Mouse (Mus musculus): ENCODE measurements around the gene Gm17332. TPM values are rescaled to one million over a fixed set of nuclear protein-coding genes. Genes with fewer than 3 reads are reported as not detected.
A peak's percentile ranks its signal among the peaks of the same experiment; 100 is the strongest.
"Not testable (repeated sequence)": the region's sequence is repeated elsewhere in the genome, so short reads cannot be mapped to it uniquely, and the experiment has no call there.

Gene Gm17332
- not detected in 2 replicates for polyA plus RNA-seq (2012; rRNA removed)

DNA sequence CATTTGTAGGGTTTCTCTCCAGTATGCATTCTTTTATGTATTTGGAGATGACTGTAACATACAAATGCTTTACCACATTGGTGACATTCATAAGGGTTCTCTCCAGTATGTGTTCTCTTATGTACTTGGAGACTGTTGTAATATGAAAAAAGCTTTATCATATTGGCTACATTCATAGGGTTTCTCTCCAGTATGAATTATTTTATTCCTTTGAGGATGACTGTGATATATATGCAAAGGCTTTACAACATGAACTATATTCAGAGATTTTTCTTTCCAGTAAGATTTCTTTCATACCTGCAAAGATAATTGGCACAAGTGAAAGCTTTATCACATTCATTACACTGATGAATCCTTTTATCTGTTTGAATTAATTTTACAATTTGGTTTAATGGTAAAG is at the start of gene Gm17332:
Gm17332 (minus strand) TSS at position 101 of the 400 bp plus-strand sequence.
- TF ChIP-seq POLR2A (IDR thresholded peaks at IDR 0.05; ENCODE audit: borderline replicate concordance, extremely low read depth, insufficient read depth, insufficient read length, poor library complexity, severe bottlenecking): no peak
- DNase-seq (ENCODE audit: low read depth): no peak

DNA sequence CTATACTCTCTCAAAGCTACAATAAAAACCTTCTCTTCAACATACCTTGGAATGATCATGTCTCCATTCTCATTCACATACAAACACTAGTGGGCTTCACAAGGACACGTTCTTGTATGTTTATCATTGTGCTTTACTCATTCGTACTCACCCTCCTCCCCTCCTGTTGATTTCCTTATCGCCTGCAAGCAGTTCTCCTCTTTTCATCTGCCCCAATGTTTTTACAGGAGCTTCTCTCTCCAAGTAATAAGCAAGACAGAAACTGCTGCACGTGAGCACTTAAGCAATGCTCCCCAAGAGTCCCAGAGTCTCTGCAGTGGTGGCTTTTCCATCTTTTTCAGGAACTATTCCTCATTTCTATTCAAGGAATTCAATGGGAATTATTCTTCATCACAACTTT is 47.7 kb upstream of the Gm17332 start:
- no peak for TF ChIP-seq CTCF (IDR thresholded peaks at IDR 0.05; ENCODE audit: borderline replicate concordance, extremely low read depth, insufficient read depth, insufficient read length)
- TF ChIP-seq POLR2A (IDR thresholded peaks at IDR 0.05; ENCODE audit: borderline replicate concordance, extremely low read depth, insufficient read depth, insufficient read length, poor library complexity, severe bottlenecking): no peak
- DNase-seq (ENCODE audit: low read depth): no peak

DNA sequence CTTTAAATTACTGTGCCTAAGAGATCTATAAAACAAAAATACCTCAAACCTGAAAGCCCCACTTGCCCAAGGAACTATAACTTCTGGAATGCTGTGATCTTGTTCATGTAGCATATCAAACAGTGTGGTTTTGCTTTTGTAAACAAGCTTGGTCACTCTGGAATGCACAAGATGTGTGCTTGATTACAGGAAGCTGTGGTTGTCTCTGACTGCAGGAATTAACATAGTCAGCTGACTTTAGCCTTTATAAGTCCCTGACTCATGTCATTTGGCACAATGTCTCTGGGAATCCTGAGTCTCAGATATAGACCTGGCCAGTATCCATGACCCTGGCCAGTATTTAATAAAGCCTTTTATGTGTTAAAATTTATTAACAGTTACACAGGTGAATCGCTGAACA is 43.1 kb upstream of the Gm17332 start:
- TF ChIP-seq POLR2A (IDR thresholded peaks at IDR 0.05; ENCODE audit: borderline replicate concordance, extremely low read depth, insufficient read depth, insufficient read length, poor library complexity, severe bottlenecking) (no peak), CTCF (IDR thresholded peaks at IDR 0.05; ENCODE audit: borderline replicate concordance, extremely low read depth, insufficient read depth, insufficient read length) (no peak)
- DNase-seq (ENCODE audit: low read depth): no peak

DNA sequence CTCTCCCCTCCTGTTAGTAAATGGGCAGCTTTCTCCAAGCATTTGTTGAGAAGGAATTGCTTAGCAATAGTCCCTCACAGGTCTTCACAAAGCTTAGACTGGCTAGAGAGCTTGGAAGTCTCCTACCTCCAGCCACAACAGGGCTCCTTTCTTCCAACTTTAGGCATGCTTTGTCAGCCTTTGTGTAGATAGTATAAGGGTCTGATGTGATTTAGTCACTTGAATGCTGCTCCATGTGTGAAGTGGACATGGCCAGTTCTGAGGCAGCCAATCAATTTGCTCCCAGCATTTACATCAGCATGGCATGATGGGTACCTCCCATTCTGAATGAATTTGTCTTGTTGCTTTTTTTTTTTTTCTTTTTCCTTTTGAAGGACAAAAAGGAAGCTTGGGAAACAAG is 35.7 kb upstream of the Gm17332 start:
- peak; percentile 62 for DNase-seq (ENCODE audit: low read depth)

DNA sequence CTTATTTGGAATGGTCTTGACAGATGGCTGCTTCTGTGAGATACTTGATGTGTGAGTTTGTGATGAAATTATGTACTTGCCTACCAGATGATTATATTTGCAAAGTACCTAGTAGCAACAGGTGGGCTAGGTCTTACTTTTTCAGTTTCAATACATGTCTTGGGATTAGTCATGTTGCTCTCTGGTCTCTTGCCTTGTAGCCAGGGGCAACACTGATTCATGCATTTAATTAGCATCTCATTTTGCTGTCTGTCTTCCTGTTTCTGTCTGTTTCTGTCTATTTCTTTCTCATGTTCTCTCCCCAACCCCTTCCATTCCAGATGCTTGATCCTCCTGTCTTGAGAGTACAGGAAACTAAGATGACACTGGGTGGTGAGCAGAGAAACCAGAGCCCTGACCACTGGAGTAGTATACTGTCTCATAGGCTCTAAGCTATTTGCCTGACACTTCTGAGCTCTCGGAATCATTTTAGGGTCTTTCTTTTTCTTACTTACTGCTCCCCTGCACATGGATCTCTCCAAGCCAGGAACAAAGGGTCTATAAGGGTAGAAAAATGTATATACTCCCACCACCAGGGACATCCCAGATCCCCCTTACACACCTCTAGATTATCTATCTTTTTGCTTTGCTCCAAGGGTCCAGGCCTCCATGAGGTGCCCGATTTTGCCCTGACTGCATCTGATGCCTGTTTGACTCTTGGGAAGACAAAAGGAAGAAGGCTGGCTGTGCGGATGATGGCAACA is 13.5 kb upstream of the Gm17332 start:
- no peak for TF ChIP-seq CTCF (IDR thresholded peaks at IDR 0.05; ENCODE audit: borderline replicate concordance, extremely low read depth, insufficient read depth, insufficient read length)
- no peak for TF ChIP-seq POLR2A (IDR thresholded peaks at IDR 0.05; ENCODE audit: borderline replicate concordance, extremely low read depth, insufficient read depth, insufficient read length, poor library complexity, severe bottlenecking)
- DNase-seq (ENCODE audit: low read depth): peak; percentile 36

More for the DNA sequence above, 35.7 kb upstream of the Gm17332 start:
- TF ChIP-seq POLR2A (IDR thresholded peaks at IDR 0.05; ENCODE audit: borderline replicate concordance, extremely low read depth, insufficient read depth, insufficient read length, poor library complexity, severe bottlenecking) (no peak), CTCF (IDR thresholded peaks at IDR 0.05; ENCODE audit: borderline replicate concordance, extremely low read depth, insufficient read depth, insufficient read length) (no peak)

DNA sequence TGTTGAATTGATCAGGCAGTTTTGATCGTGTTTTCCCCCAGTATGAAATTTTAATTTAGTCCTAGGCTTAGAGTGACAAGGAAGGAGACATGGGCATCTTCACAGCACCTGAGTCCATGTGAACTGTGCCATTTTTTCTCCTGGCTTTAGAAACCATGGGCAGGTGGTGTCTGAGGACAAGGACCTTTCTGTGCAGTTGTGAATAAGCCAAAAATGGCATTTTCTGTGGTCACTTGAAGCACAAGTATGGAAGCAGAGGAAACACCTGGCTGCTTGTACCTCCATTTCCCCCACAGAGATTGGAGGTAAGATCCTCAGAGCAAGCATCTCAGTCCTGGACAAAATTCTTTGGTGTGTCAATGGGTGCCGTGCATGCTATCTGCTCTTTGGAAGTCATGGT is 12.5 kb upstream of the Gm17332 start:
- no peak for DNase-seq (ENCODE audit: low read depth)
- TF ChIP-seq CTCF (IDR thresholded peaks at IDR 0.05; ENCODE audit: borderline replicate concordance, extremely low read depth, insufficient read depth, insufficient read length) (no peak), POLR2A (IDR thresholded peaks at IDR 0.05; ENCODE audit: borderline replicate concordance, extremely low read depth, insufficient read depth, insufficient read length, poor library complexity, severe bottlenecking) (no peak)

DNA sequence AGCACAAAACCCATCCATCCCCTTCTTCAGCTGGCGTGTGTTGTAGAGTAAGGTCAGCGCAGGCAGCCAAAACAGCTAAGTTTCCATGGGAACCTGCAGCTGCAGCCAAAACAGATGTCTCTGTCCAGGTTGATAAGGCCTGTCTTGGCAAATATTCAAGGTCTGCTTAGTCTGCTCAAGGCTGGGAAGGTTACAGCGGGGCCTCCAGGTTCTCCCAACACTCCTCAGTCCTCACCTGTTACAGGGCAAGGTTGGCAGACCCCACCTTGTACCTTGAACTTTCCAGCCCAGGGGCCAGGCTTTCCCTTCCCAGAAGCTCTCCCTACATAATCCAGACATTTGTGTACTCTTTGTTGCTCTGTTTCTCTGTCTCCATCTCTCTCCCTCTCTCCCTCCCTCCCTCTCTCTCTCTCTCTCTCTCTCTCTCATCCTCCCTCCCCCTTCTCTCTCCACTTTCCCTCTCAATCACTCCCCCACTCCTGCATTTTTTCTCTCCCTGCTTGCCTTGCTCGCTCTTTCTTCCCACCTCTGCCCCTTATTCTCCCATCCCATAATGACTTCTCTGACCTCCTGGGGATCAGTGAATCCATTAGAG is 12.1 kb downstream of the Gm17332 start:
- no peak for TF ChIP-seq CTCF (IDR thresholded peaks at IDR 0.05; ENCODE audit: borderline replicate concordance, extremely low read depth, insufficient read depth, insufficient read length)
- TF ChIP-seq POLR2A (IDR thresholded peaks at IDR 0.05; ENCODE audit: borderline replicate concordance, extremely low read depth, insufficient read depth, insufficient read length, poor library complexity, severe bottlenecking): no peak
- DNase-seq (ENCODE audit: low read depth): peak; percentile 65

DNA sequence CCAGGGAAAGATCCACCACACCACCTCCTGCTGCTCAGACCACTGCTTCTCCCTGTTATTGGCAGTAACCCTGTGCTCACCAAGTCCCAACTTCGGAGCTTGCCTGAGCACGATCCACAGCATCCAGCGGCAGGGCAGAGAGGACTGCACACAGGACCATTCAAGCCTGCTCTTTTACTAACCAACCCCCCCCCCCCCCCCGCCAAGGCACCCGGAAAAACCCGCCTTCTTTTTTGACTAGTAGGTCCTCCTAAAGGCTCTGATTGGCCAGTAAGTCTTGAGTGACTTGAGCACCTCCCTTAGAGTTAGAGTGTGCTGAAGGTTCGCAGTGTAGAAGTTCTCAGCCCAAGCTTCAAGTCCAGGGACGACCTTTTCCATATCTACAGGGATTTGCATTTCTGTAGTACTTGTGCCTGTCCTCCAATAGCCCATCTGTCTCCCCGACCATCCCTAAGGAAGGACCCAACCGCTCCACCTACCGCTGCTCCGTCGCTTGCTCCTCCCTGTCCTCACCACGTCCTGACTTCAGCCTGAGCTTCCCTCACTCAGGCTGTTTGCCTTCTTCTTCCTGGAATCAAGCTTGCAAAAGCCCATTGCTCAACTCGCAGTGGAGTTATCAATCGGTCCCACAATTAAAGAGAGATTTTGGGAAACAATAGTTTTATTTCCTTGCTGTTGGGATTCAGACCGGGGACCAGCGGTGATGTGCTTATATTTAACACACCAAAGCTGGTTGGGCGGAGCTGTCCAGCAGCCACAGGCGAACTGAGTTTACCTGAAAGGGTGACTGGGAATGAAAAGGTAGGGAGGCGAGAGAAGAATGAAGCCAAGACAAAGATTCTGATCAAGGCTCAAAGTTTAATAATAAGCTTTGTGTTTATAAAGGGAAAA is 12.9 kb downstream of the Gm17332 start:
- TF ChIP-seq CTCF (IDR thresholded peaks at IDR 0.05; ENCODE audit: borderline replicate concordance, extremely low read depth, insufficient read depth, insufficient read length) (no peak), POLR2A (IDR thresholded peaks at IDR 0.05; ENCODE audit: borderline replicate concordance, extremely low read depth, insufficient read depth, insufficient read length, poor library complexity, severe bottlenecking) (no peak)
- DNase-seq (ENCODE audit: low read depth): peak; percentile 75

DNA sequence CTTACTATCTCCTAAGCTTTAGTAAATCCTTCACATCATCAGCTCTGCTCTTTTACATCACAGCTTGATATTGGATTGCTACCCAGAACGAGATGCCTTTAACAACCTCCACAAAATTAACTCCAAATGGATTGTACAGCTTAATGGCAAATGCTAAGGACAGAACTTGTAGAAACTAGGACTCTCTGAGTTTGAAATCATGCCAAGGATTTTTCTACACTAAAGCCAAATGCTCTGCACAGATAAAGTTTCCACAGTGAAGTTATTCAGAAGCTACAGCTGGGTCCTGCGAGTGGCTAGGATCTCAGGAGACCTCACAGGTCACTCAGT is 13.5 kb downstream of the Gm17332 start:
- no peak for TF ChIP-seq POLR2A (IDR thresholded peaks at IDR 0.05; ENCODE audit: borderline replicate concordance, extremely low read depth, insufficient read depth, insufficient read length, poor library complexity, severe bottlenecking)
- no peak for TF ChIP-seq CTCF (IDR thresholded peaks at IDR 0.05; ENCODE audit: borderline replicate concordance, extremely low read depth, insufficient read depth, insufficient read length)
- no peak for DNase-seq (ENCODE audit: low read depth)

DNA sequence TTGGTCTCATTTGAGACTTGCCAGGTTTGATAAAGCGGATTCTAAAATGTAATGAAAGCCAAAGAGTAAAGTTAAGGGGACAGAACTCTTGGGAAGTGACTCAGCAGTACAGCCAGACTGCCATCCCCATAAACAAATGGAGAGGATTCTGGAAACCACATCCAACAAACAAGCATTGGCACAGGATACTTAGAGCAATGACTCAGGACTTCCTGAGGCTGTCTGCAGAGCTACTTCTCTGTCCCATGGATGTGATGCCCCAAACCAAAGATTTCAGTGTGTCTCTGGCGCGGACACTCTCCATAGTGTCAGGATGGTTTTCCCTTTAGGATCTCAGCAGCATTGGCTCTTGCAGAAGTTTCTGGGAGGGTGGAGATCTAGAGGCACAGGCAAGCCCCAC is 25.2 kb downstream of the Gm17332 start:
- no peak for DNase-seq (ENCODE audit: low read depth)
- TF ChIP-seq POLR2A (IDR thresholded peaks at IDR 0.05; ENCODE audit: borderline replicate concordance, extremely low read depth, insufficient read depth, insufficient read length, poor library complexity, severe bottlenecking) (no peak), CTCF (IDR thresholded peaks at IDR 0.05; ENCODE audit: borderline replicate concordance, extremely low read depth, insufficient read depth, insufficient read length) (no peak)

DNA sequence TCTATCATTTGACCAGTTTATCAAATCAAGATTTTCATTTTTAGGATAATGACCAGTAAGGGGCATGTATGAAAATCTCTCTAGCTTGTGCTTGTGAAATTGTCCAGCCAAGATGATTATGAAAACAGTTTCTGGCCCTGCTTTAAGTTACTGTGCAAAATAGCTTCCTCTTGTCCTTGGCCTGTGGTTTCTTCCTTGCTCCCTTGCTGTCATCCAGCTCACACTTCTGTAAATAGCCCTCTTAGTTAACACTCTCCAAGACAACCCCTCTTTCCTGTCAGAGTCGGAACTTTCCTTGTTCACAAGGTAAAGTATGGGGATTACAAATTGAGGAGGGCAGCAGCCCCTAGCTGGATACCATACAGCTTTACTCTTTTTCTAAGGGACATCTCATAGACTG is 43.9 kb downstream of the Gm17332 start:
- not testable (repeated sequence) for DNase-seq (ENCODE audit: low read depth)

DNA sequence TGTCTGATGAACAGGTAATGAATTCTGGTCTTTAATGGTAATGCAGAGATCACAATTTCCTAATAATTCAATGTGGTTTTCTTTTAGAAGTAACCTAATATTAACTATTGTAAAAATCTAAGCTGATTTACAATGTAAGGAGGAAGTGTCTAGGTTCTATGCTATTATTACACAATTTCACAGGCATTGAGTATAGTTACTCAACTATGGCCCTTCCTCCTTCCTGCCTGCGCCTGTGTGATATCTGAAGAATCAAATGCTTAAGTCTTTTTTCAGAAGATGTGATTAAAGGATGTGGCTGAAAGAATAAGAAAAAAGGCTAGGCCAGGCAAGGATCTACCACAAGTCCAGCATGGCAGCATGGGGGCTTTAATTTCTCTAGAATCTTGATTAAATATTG is 47.4 kb downstream of the Gm17332 start:
- not testable (repeated sequence) for DNase-seq (ENCODE audit: low read depth)

DNA sequence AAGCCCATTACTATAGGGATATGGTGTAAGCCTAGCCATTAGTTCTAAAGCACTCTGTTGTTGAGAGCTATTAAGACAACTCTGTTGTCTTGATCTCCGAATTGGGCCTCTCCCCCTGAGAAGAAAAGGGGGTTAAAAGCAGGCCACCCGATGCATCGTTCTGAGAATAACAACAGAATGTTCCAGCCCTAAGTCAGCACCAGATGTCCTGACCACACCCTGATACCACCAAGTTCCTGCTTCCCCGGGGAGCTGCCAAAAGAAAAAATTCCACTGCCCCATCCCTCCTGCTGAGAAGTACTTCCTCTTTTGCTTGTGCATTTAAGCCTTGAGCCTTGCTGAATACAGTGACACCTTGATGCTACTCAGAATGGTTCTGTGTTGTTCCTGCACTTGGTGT is 48.5 kb downstream of the Gm17332 start:
- not testable (repeated sequence) for DNase-seq (ENCODE audit: low read depth)

All from brain, embryonic 14.5 days (tissue).